Mouse (Mus musculus) right cerebral cortex, postnatal 14 days (tissue): ENCODE data around the gene Stk19.

Source experiments
- DNase-seq: peaks from one replicate; pipeline ENCODE4 v3.0.0; 2022

Gene Stk19

GRCm38 (mm10) chr17:34796311-34797140 lies 40.2 kb downstream of the Stk19 start:
- no peak for DNase-seq

GRCm38 (mm10) chr17:34795633-34796032 lies 41.1 kb downstream of the Stk19 start:
- peak; percentile 54 for DNase-seq

GRCm38 (mm10) chr17:34795016-34795415 lies 41.7 kb downstream of the Stk19 start:
- no peak for DNase-seq

GRCm38 (mm10) chr17:34777680-34778325 lies 58.9 kb downstream of the Stk19 start:
- DNase-seq: no peak
